Mouse (Mus musculus) hindbrain, embryonic 14.5 days (tissue): ENCODE measurements at regions not wholly inside any gene's neighbourhood (a gene's known extent, or its start where the extent isn't known, plus 50 kb on each side); places are given as distances from the start of the nearest gene placed in this dataset.
A peak's percentile ranks its signal among the peaks of the same experiment; 100 is the strongest.

Experiments
- ATAC-seq: fragments of 200-750 bp; cut with Nextera tagmentation; 2 replicates; pipeline ENCODE4 v1.8.0; 2017; ENCODE audit warnings: moderate number of reproducible peaks, mild to moderate bottlenecking, moderate TSS enrichment, moderate library complexity; ENCODE audit not compliant: low FRiP score
- DNase-seq: peaks from one replicate; pipeline ENCODE4 v3.0.0-alpha.2; 2015; ENCODE audit warnings: low spot score
- H3K27ac ChIP-seq: fragments of 300-500 bp; sonication (generic); 2 replicates; pipeline ENCODE4 v1.5.1; 2014; ENCODE audit warnings: mild to moderate bottlenecking, moderate library complexity
- H3K27me3 ChIP-seq: fragments of 300-500 bp; sonication (generic); 2 replicates; pipeline ENCODE4 v1.6.1; 2014; ENCODE audit warnings: mild to moderate bottlenecking, low read length, mixed read lengths; ENCODE audit not compliant: control insufficient read depth, insufficient read depth
- H3K36me3 ChIP-seq: fragments of 300-500 bp; sonication (generic); replicated peaks from 2 replicates; pipeline ENCODE4 v1.6.1; 2014; ENCODE audit not compliant: control insufficient read depth, insufficient read depth
- H3K4me1 ChIP-seq: fragments of 300-500 bp; sonication (generic); replicated peaks from 2 replicates; pipeline ENCODE4 v1.6.1; 2014; ENCODE audit warnings: antibody characterized with exemption, low read length, mixed read lengths; ENCODE audit not compliant: control insufficient read depth, insufficient read depth
- H3K4me2 ChIP-seq: fragments of 300-500 bp; sonication (generic); replicated peaks from 2 replicates; pipeline ENCODE4 v1.6.1; 2014; ENCODE audit warnings: mild to moderate bottlenecking, moderate library complexity
- H3K4me3 ChIP-seq: fragments of 300-500 bp; sonication (generic); replicated peaks from 2 replicates; pipeline ENCODE4 v1.5.1; 2014; ENCODE audit warnings: mild to moderate bottlenecking, low read length
- H3K9ac ChIP-seq: fragments of 300-500 bp; sonication (generic); 2 replicates; pipeline ENCODE4 v1.6.1; 2014
- H3K9me3 ChIP-seq: fragments of 300-500 bp; sonication (generic); 2 replicates; pipeline ENCODE4 v1.6.1; 2016; ENCODE audit warnings: low read length; ENCODE audit not compliant: control insufficient read depth
- WGBS: fragments of 180-500 bp; shearing (Covaris S2); extraction: QIAGEN DNeasy Blood & Tissue Kit; methylation state at CpG from one replicate; pipeline ENCODE4 v1.1.7; 2014; 5-methylcytosine and 5-hydroxymethylcytosine counted together

- WGBS = 76% methylated on average over 3 of the region's 3 CpGs
- no peak overlapping the region for H3K4me2 ChIP-seq
- H3K4me1 ChIP-seq = peaks cover 4% of the 10 kb centered on the region; the same call in 1 of the 2 replicates
- H3K9ac ChIP-seq = no peak overlapping the region
- ATAC-seq = no peak
- no peaks in the 10 kb centered on the region for H3K9me3 ChIP-seq
- H3K27me3 ChIP-seq = no peaks in the 10 kb centered on the region
- DNase-seq = no peak
- no peak overlapping the region for H3K4me3 ChIP-seq
- no peaks in the 10 kb centered on the region for H3K36me3 ChIP-seq
- H3K27ac ChIP-seq = no peak overlapping the region
These were observed 295.5 kb downstream of the Pmp22 start for GRCm38 (mm10) chr11:63424319-63424718.

- no peak overlapping the region for H3K4me2 ChIP-seq
- DNase-seq (no peak), ATAC-seq (no peak)
- H3K36me3 ChIP-seq = no peaks in the 10 kb centered on the region
- H3K9me3 ChIP-seq = no peaks in the 10 kb centered on the region
- no peak overlapping the region for H3K9ac ChIP-seq
- H3K27ac ChIP-seq = no peak overlapping the region
- no peaks in the 10 kb centered on the region for H3K27me3 ChIP-seq
- 14% methylated on average over 11 of the region's 11 CpGs for WGBS
- H3K4me1 ChIP-seq = peaks cover 4% of the 10 kb centered on the region; the same call in 1 of the 2 replicates
- no peak overlapping the region for H3K4me3 ChIP-seq
These were observed 297.0 kb downstream of the Pmp22 start for GRCm38 (mm10) chr11:63425741-63426140.

- H3K4me3 ChIP-seq = no peak overlapping the region
- no peak overlapping the region for H3K27ac ChIP-seq
- H3K4me2 ChIP-seq = no peak overlapping the region
- no peaks in the 10 kb centered on the region for H3K36me3 ChIP-seq
- H3K4me1 ChIP-seq = peaks cover 4% of the 10 kb centered on the region; the same call in 1 of the 2 replicates
- DNase-seq (peak; percentile 24), ATAC-seq (no peak)
- peaks cover 6% of the 10 kb centered on the region; the same call in 1 of the 2 replicates for H3K9me3 ChIP-seq
- no peak overlapping the region for H3K9ac ChIP-seq
- 19% methylated on average over 5 of the region's 5 CpGs for WGBS
- no peaks in the 10 kb centered on the region for H3K27me3 ChIP-seq
These were observed 325.0 kb downstream of the Pmp22 start for GRCm38 (mm10) chr11:63453786-63454185.

GRCm38 (mm10) chr11:63454910-63455531 lies 326.2 kb downstream of the Pmp22 start:
- Histone ChIP-seq H3K9me3 (peaks cover 6% of the 10 kb centered on the region; the same call in 1 of the 2 replicates), H3K36me3 (no peaks in the 10 kb centered on the region), H3K4me3 (no peak overlapping the region), H3K4me2 (no peak overlapping the region), H3K9ac (no peak overlapping the region), H3K4me1 (peaks cover 4% of the 10 kb centered on the region; the same call in 1 of the 2 replicates), H3K27me3 (no peaks in the 10 kb centered on the region), H3K27ac (no peak overlapping the region)
- 8% methylated on average over 17 of the region's 17 CpGs for WGBS
- ATAC-seq (no peak), DNase-seq (peak; percentile 55)

GRCm38 (mm10) chr11:63456356-63456755 lies 327.6 kb downstream of the Pmp22 start:
- Histone ChIP-seq H3K36me3 (no peaks in the 10 kb centered on the region), H3K4me2 (no peak overlapping the region), H3K9me3 (peaks cover 6% of the 10 kb centered on the region; the same call in 1 of the 2 replicates), H3K4me3 (no peak overlapping the region), H3K27me3 (no peaks in the 10 kb centered on the region), H3K27ac (no peak overlapping the region), H3K4me1 (peaks cover 4% of the 10 kb centered on the region; the same call in 1 of the 2 replicates), H3K9ac (no peak overlapping the region)
- 42% methylated on average over 3 of the region's 3 CpGs for WGBS
- no peak for DNase-seq
- ATAC-seq = peak; percentile 46; the same call in 1 of the 2 replicates

GRCm38 (mm10) chr11:63457250-63457649 lies 328.5 kb downstream of the Pmp22 start:
- Histone ChIP-seq H3K27me3 (no peaks in the 10 kb centered on the region), H3K27ac (no peak overlapping the region), H3K4me3 (no peak overlapping the region), H3K4me1 (peaks cover 4% of the 10 kb centered on the region; the same call in 1 of the 2 replicates), H3K36me3 (no peaks in the 10 kb centered on the region), H3K4me2 (no peak overlapping the region), H3K9ac (no peak overlapping the region), H3K9me3 (no peaks in the 10 kb centered on the region)
- 82% methylated on average over 5 of the region's 5 CpGs for WGBS
- ATAC-seq (no peak), DNase-seq (no peak)

GRCm38 (mm10) chr11:63460146-63460545 lies 331.4 kb downstream of the Pmp22 start:
- Histone ChIP-seq H3K4me1 (peaks cover 7% of the 10 kb centered on the region; the same call in 1 of the 2 replicates), H3K4me2 (no peak overlapping the region), H3K9me3 (no peaks in the 10 kb centered on the region), H3K27me3 (no peaks in the 10 kb centered on the region), H3K4me3 (no peak overlapping the region), H3K36me3 (no peaks in the 10 kb centered on the region), H3K27ac (no peak overlapping the region), H3K9ac (no peak overlapping the region)
- ATAC-seq = no peak
- 46% methylated on average over 7 of the region's 7 CpGs for WGBS
- DNase-seq = no peak

- no peak overlapping the region for H3K9ac ChIP-seq
- no peak overlapping the region for H3K27ac ChIP-seq
- DNase-seq (peak; percentile 54), ATAC-seq (peak; percentile 17; the same call in 1 of the 2 replicates)
- WGBS = 47% methylated on average over 18 of the region's 18 CpGs
- peak overlapping the region; percentile 21; the same call in 1 of the 2 replicates for H3K4me2 ChIP-seq
- H3K4me1 ChIP-seq = peaks cover 4% of the 10 kb centered on the region; the same call in 1 of the 2 replicates
- no peaks in the 10 kb centered on the region for H3K36me3 ChIP-seq
- no peak overlapping the region for H3K4me3 ChIP-seq
- no peaks in the 10 kb centered on the region for H3K9me3 ChIP-seq
- H3K27me3 ChIP-seq = no peaks in the 10 kb centered on the region
These were observed 335.1 kb downstream of the Pmp22 start for GRCm38 (mm10) chr11:63463797-63464331.

- WGBS = 75% methylated on average over 6 of the region's 6 CpGs
- no peak overlapping the region for H3K4me2 ChIP-seq
- H3K4me3 ChIP-seq = no peak overlapping the region
- no peak for ATAC-seq
- H3K27me3 ChIP-seq = no peaks in the 10 kb centered on the region
- H3K27ac ChIP-seq = no peak overlapping the region
- no peaks in the 10 kb centered on the region for H3K9me3 ChIP-seq
- DNase-seq = no peak
- no peak overlapping the region for H3K9ac ChIP-seq
- H3K36me3 ChIP-seq = no peaks in the 10 kb centered on the region
- H3K4me1 ChIP-seq = peaks cover 4% of the 10 kb centered on the region; the same call in 1 of the 2 replicates
These were observed 337.2 kb downstream of the Pmp22 start for GRCm38 (mm10) chr11:63465941-63466340.
